Mouse (Mus musculus) heart, postnatal 0 days (tissue): Measurements from ENCODE around the gene Pcif1.

ENCODE experiments used
- CTCF ChIP-seq: IDR thresholded peaks from 2 replicates; pipeline ENCODE4 v1.5.1; 2016; ENCODE audit warnings: antibody characterized with exemption, control low read depth, low read depth
- EP300 ChIP-seq: IDR thresholded peaks from 2 replicates; pipeline ENCODE4 v1.6.1; 2016; ENCODE audit warnings: antibody characterized with exemption, low read depth

- no peak for TF ChIP-seq CTCF
- no peak for TF ChIP-seq EP300
These were observed 18.9 kb downstream of the Pcif1 start for GRCm38 (mm10) chr2:164898008-164898407.
